Mouse (Mus musculus): Measurements from ENCODE around the gene Trak1. TPM values are rescaled to one million over a fixed set of nuclear protein-coding genes. Genes with fewer than 3 reads are reported as not detected.

The Trak1 gene
- polyA plus RNA-seq, 1 experiment from 2014 or later = 25.9 TPM

- Histone ChIP-seq H3K4me3 (no peak overlapping the region), H3K4me1 (peaks cover 52% of the 10 kb centered on the region), H3K9me3 (no peaks in the 10 kb centered on the region), H3K27ac (no peak overlapping the region), H3K36me3 (peaks cover 29% of the 10 kb centered on the region), H3K27me3 (no peaks in the 10 kb centered on the region), H3K4me2 (no peak overlapping the region), H3K9ac (no peak overlapping the region)
- ATAC-seq (ENCODE audit: insufficient number of reproducible peaks, low FRiP score, low TSS enrichment, low read depth) = no peak
- WGBS = 78% methylated on average over 19 of the region's 19 CpGs
Observed at GRCm38 (mm10) chr9:121363932-121364331, 66.6 kb downstream of the Trak1 start.

GRCm38 (mm10) chr9:121366135-121366863 is 69.0 kb downstream of the Trak1 start:
- H3K4me1 ChIP-seq = peaks cover 49% of the 10 kb centered on the region
- no peak overlapping the region for H3K9ac ChIP-seq
- H3K27ac ChIP-seq = peak overlapping the region; percentile 79
- H3K4me3 ChIP-seq = no peak overlapping the region
- WGBS = 57% methylated on average over 18 of the region's 18 CpGs
- H3K9me3 ChIP-seq = no peaks in the 10 kb centered on the region
- peak; percentile 12; the same call in 1 of the 2 replicates for ATAC-seq (ENCODE audit: insufficient number of reproducible peaks, low FRiP score, low TSS enrichment, low read depth)
- H3K4me2 ChIP-seq = peak overlapping the region; percentile 32
- peaks cover 29% of the 10 kb centered on the region for H3K36me3 ChIP-seq
- no peaks in the 10 kb centered on the region for H3K27me3 ChIP-seq

- no peaks in the 10 kb centered on the region for H3K27me3 ChIP-seq
- no peak overlapping the region for H3K9ac ChIP-seq
- no peak for ATAC-seq (ENCODE audit: insufficient number of reproducible peaks, low FRiP score, low TSS enrichment, low read depth)
- peaks cover 53% of the 10 kb centered on the region for H3K4me1 ChIP-seq
- H3K4me2 ChIP-seq = peak overlapping the region; percentile 32
- peaks cover 29% of the 10 kb centered on the region for H3K36me3 ChIP-seq
- peak overlapping the region; percentile 79 for H3K27ac ChIP-seq
- no peaks in the 10 kb centered on the region for H3K9me3 ChIP-seq
- WGBS = 57% methylated on average over 12 of the region's 12 CpGs
- H3K4me3 ChIP-seq = peak overlapping the region; percentile 10
Observed at GRCm38 (mm10) chr9:121366864-121367245, 69.6 kb downstream of the Trak1 start.

- Histone ChIP-seq H3K9ac (no peak overlapping the region), H3K27ac (no peak overlapping the region), H3K4me2 (no peak overlapping the region), H3K27me3 (no peaks in the 10 kb centered on the region), H3K36me3 (peaks cover 15% of the 10 kb centered on the region), H3K4me1 (peaks cover 74% of the 10 kb centered on the region), H3K4me3 (no peak overlapping the region), H3K9me3 (no peaks in the 10 kb centered on the region)
- no peak for ATAC-seq (ENCODE audit: insufficient number of reproducible peaks, low FRiP score, low TSS enrichment, low read depth)
- 44% methylated on average over 6 of the region's 6 CpGs for WGBS
Observed at GRCm38 (mm10) chr9:121369573-121369972, 72.3 kb downstream of the Trak1 start.

GRCm38 (mm10) chr9:121371346-121371891 is 74.1 kb downstream of the Trak1 start:
- 2% methylated on average over 18 of the region's 18 CpGs for WGBS
- Histone ChIP-seq H3K36me3 (no peaks in the 10 kb centered on the region), H3K4me2 (peak overlapping the region; percentile 59), H3K27me3 (no peaks in the 10 kb centered on the region), H3K9ac (no peak overlapping the region), H3K4me3 (peak overlapping the region; percentile 29), H3K4me1 (peaks cover 62% of the 10 kb centered on the region), H3K27ac (peak overlapping the region; percentile 78), H3K9me3 (no peaks in the 10 kb centered on the region)
- peak; percentile 90 for ATAC-seq (ENCODE audit: insufficient number of reproducible peaks, low FRiP score, low TSS enrichment, low read depth)

- no peaks in the 10 kb centered on the region for H3K9me3 ChIP-seq
- WGBS = 8% methylated on average over 11 of the region's 13 CpGs
- peak overlapping the region; percentile 29 for H3K4me3 ChIP-seq
- ATAC-seq (ENCODE audit: insufficient number of reproducible peaks, low FRiP score, low TSS enrichment, low read depth) = peak; percentile 35
- peak overlapping the region; percentile 78 for H3K27ac ChIP-seq
- peaks cover 55% of the 10 kb centered on the region for H3K4me1 ChIP-seq
- no peaks in the 10 kb centered on the region for H3K36me3 ChIP-seq
- H3K27me3 ChIP-seq = no peaks in the 10 kb centered on the region
- peak overlapping the region; percentile 59 for H3K4me2 ChIP-seq
- H3K9ac ChIP-seq = no peak overlapping the region
Observed at GRCm38 (mm10) chr9:121371946-121372646, 74.8 kb downstream of the Trak1 start.

- no peak overlapping the region for H3K9ac ChIP-seq
- H3K4me1 ChIP-seq = peaks cover 52% of the 10 kb centered on the region
- H3K9me3 ChIP-seq = no peaks in the 10 kb centered on the region
- no peak overlapping the region for H3K4me3 ChIP-seq
- WGBS = 55% methylated on average over 13 of the region's 13 CpGs
- no peak for ATAC-seq (ENCODE audit: insufficient number of reproducible peaks, low FRiP score, low TSS enrichment, low read depth)
- no peak overlapping the region for H3K4me2 ChIP-seq
- no peaks in the 10 kb centered on the region for H3K27me3 ChIP-seq
- no peak overlapping the region for H3K27ac ChIP-seq
- H3K36me3 ChIP-seq = no peaks in the 10 kb centered on the region
Observed at GRCm38 (mm10) chr9:121373107-121373506, 75.8 kb downstream of the Trak1 start.

- Histone ChIP-seq H3K9me3 (no peaks in the 10 kb centered on the region), H3K9ac (no peak overlapping the region), H3K27me3 (no peaks in the 10 kb centered on the region), H3K4me1 (peaks cover 49% of the 10 kb centered on the region), H3K27ac (peak overlapping the region; percentile 60), H3K36me3 (no peaks in the 10 kb centered on the region), H3K4me2 (no peak overlapping the region), H3K4me3 (no peak overlapping the region)
- ATAC-seq (ENCODE audit: insufficient number of reproducible peaks, low FRiP score, low TSS enrichment, low read depth) = no peak
- 58% methylated on average over 4 of the region's 4 CpGs for WGBS
Observed at GRCm38 (mm10) chr9:121373512-121373911, 76.2 kb downstream of the Trak1 start.

- H3K36me3 ChIP-seq = no peaks in the 10 kb centered on the region
- ATAC-seq (ENCODE audit: insufficient number of reproducible peaks, low FRiP score, low TSS enrichment, low read depth) = peak; percentile 33; the same call in 1 of the 2 replicates
- WGBS = 24% methylated on average over 9 of the region's 9 CpGs
- H3K9ac ChIP-seq = no peak overlapping the region
- H3K4me3 ChIP-seq = no peak overlapping the region
- H3K27me3 ChIP-seq = no peaks in the 10 kb centered on the region
- H3K9me3 ChIP-seq = no peaks in the 10 kb centered on the region
- peak overlapping the region; percentile 60 for H3K27ac ChIP-seq
- H3K4me2 ChIP-seq = no peak overlapping the region
- peaks cover 52% of the 10 kb centered on the region for H3K4me1 ChIP-seq
Observed at GRCm38 (mm10) chr9:121374076-121374863, 77.0 kb downstream of the Trak1 start.

GRCm38 (mm10) chr9:121374864-121375255 is 77.6 kb downstream of the Trak1 start:
- Histone ChIP-seq H3K27me3 (no peaks in the 10 kb centered on the region), H3K4me1 (peaks cover 49% of the 10 kb centered on the region), H3K9ac (no peak overlapping the region), H3K9me3 (no peaks in the 10 kb centered on the region), H3K4me3 (no peak overlapping the region), H3K27ac (no peak overlapping the region), H3K4me2 (no peak overlapping the region), H3K36me3 (no peaks in the 10 kb centered on the region)
- WGBS = 89% methylated on average over 5 of the region's 5 CpGs
- no peak for ATAC-seq (ENCODE audit: insufficient number of reproducible peaks, low FRiP score, low TSS enrichment, low read depth)

- Histone ChIP-seq H3K27ac (no peak overlapping the region), H3K4me3 (no peak overlapping the region), H3K9me3 (no peaks in the 10 kb centered on the region), H3K27me3 (no peaks in the 10 kb centered on the region), H3K36me3 (no peaks in the 10 kb centered on the region), H3K4me2 (no peak overlapping the region), H3K4me1 (peaks cover 39% of the 10 kb centered on the region), H3K9ac (no peak overlapping the region)
- no peak for ATAC-seq (ENCODE audit: insufficient number of reproducible peaks, low FRiP score, low TSS enrichment, low read depth)
- WGBS = 71% methylated on average over 5 of the region's 5 CpGs
Observed at GRCm38 (mm10) chr9:121376094-121376493, 78.8 kb downstream of the Trak1 start.

Measured in limb, embryonic 15.5 days (tissue).